In genomic region chr9:77465401-77465800, GRCm38 (mm10) we compare ENCODE assay signal across 16 mouse cellular contexts.
A peak's percentile ranks its signal among the peaks of the same experiment; 100 is the strongest.
DNase-seq lines count a peak whose midpoint lies in the region; ATAC-seq lines count a peak whose summit lies in the region.
"Had no signal": no experiment of that assay in that cellular context is flagged by ENCODE, and none has a peak within 500 bp of the region (broad histone marks: within the 10 kb centered on the region; RNA-seq: fewer than 3 reads in every experiment).

No protein-coding gene starts in this region.

- no peak overlapping the region for H3K9ac ChIP-seq in embryonic facial prominence, embryonic 12.5 days
- H3K9ac ChIP-seq in heart, embryonic 13.5 days: peak overlapping the region; percentile 62; the same call in 1 of the 2 replicates
- H3K9ac ChIP-seq: midbrain, embryonic 15.5 days had no signal

- no peaks in the 10 kb centered on the region for H3K9me3 ChIP-seq in embryonic facial prominence, embryonic 12.5 days
- H3K9me3 ChIP-seq in embryonic facial prominence, embryonic 10.5 days: no peaks in the 10 kb centered on the region
- H3K9me3 ChIP-seq in heart, embryonic 13.5 days: no peaks in the 10 kb centered on the region
- H3K9me3 ChIP-seq: midbrain, embryonic 15.5 days had no signal

- H3K4me3 ChIP-seq in embryonic facial prominence, embryonic 12.5 days: no peak overlapping the region
- H3K4me3 ChIP-seq in embryonic facial prominence, embryonic 10.5 days: no peak overlapping the region
- no peak overlapping the region for H3K4me3 ChIP-seq in heart, embryonic 13.5 days
- H3K4me3 ChIP-seq: midbrain, embryonic 15.5 days had no signal

- no peaks in the 10 kb centered on the region for H3K27me3 ChIP-seq in embryonic facial prominence, embryonic 12.5 days
- no peaks in the 10 kb centered on the region for H3K27me3 ChIP-seq in embryonic facial prominence, embryonic 10.5 days (replicated peaks; ENCODE audit: low read depth, poor library complexity, severe bottlenecking)
- H3K27me3 ChIP-seq in heart, embryonic 13.5 days (replicated peaks): no peaks in the 10 kb centered on the region
- H3K27me3 ChIP-seq: midbrain, embryonic 15.5 days had no signal

- H3K36me3 ChIP-seq in embryonic facial prominence, embryonic 12.5 days: peaks cover 8% of the 10 kb centered on the region
- peaks cover 14% of the 10 kb centered on the region for H3K36me3 ChIP-seq in embryonic facial prominence, embryonic 10.5 days (replicated peaks)
- peaks cover 13% of the 10 kb centered on the region for H3K36me3 ChIP-seq in heart, embryonic 13.5 days
- H3K36me3 ChIP-seq: midbrain, embryonic 15.5 days had no signal

- ATAC-seq in embryonic facial prominence, embryonic 12.5 days (ENCODE audit: insufficient number of reproducible peaks, insufficient read depth, low FRiP score, low TSS enrichment): no peak
- ATAC-seq in heart, embryonic 13.5 days (ENCODE audit: extremely low read depth, insufficient number of reproducible peaks, low FRiP score, low TSS enrichment): no peak
- ATAC-seq: hindbrain, postnatal 0 days; midbrain, embryonic 15.5 days had no signal

- DNase-seq in embryonic facial prominence, embryonic 10.5 days (ENCODE audit: low spot score): no peak
- no peak for DNase-seq in heart, postnatal 10 days
- DNase-seq in left cerebral cortex, postnatal 14 days (ENCODE audit: low spot score in 2 of 2): peak; percentile 33 to 52
- DNase-seq in left cerebral cortex, postnatal 4 days: no peak
- peak; percentile 67 for DNase-seq in brain, adult 2 months (ENCODE audit: low read depth, low spot score)
- no peak for DNase-seq in adrenal gland, adult (ENCODE audit: inconsistent age in 2 of 2, low spot score in 1 of 2)
- DNase-seq: adrenal gland, postnatal 10 days; cerebellum, adult 9-11 months; kidney, adult 18-20 months; lung, adult 2 months; lung, postnatal 4 days; thymus, postnatal 14 days had no signal

- H3K4me1 ChIP-seq in embryonic facial prominence, embryonic 12.5 days: peaks cover 22% of the 10 kb centered on the region
- peaks cover 42% of the 10 kb centered on the region for H3K4me1 ChIP-seq in embryonic facial prominence, embryonic 10.5 days
- H3K4me1 ChIP-seq in heart, embryonic 13.5 days: peaks cover 68% of the 10 kb centered on the region

- 71% methylated on average over 11 of the region's 11 CpGs for WGBS in embryonic facial prominence, embryonic 12.5 days
- WGBS in embryonic facial prominence, embryonic 10.5 days: 80% methylated on average over 11 of the region's 11 CpGs
- 29% methylated on average over 11 of the region's 11 CpGs for WGBS in heart, embryonic 13.5 days

- H3K27ac ChIP-seq in embryonic facial prominence, embryonic 12.5 days: 0 out of 2 replicates have a peak overlapping the region, but pooled peaks have one; percentile 42
- H3K27ac ChIP-seq in embryonic facial prominence, embryonic 10.5 days (replicated peaks): no peak overlapping the region; the same call in 1 of the 2 replicates
- H3K27ac ChIP-seq in heart, embryonic 13.5 days (replicated peaks): peak overlapping the region; percentile 98
- H3K27ac ChIP-seq: hindbrain, postnatal 0 days; midbrain, embryonic 15.5 days had no signal

- H3K4me2 ChIP-seq in embryonic facial prominence, embryonic 12.5 days (replicated peaks): no peak overlapping the region
- H3K4me2 ChIP-seq in heart, embryonic 13.5 days: peak overlapping the region; percentile 25; the same call in 1 of the 2 replicates
- H3K4me2 ChIP-seq: midbrain, embryonic 15.5 days had no signal

- intact Hi-C loops in heart, postnatal 10 days (cut with DNase I): loop anchor here (5.0 kb wide), 1 partner anchor 77 kb away; the partner anchor contains the start of gene Lrrc1
- intact Hi-C loops in left cerebral cortex, postnatal 14 days (cut with DNase I): no loop called here
- intact Hi-C loops in left cerebral cortex, postnatal 4 days (cut with DNase I): no loop called here

Comparison
In these comparisons a context has a peak if more than half of its experiments do, and no peak if none do; other contexts are left out.
1. DNase-seq: peak in left cerebral cortex, postnatal 14 days (2 of 2) and brain, adult 2 months (single experiment); none in embryonic facial prominence, embryonic 10.5 days (single experiment), heart, postnatal 10 days (0 of 2), left cerebral cortex, postnatal 4 days (single experiment) and adrenal gland, adult (0 of 2).